Mouse (Mus musculus) testis, adult 2 months (tissue): Measurements from ENCODE around the gene Kcng4.
A peak's percentile ranks its signal among the peaks of the same experiment; 100 is the strongest.

Experiments used
- CTCF ChIP-seq: fragments of 200-500 bp; IDR thresholded peaks from 2 replicates; pipeline ENCODE4 v1.5.1; 2012; ENCODE audit warnings: low read depth, mild to moderate bottlenecking, inconsistent platforms, low read length, moderate library complexity; ENCODE audit not compliant: control insufficient read depth, insufficient read depth, insufficient replicate concordance
- POLR2A ChIP-seq: fragments of 200-500 bp; IDR thresholded peaks from 2 replicates; pipeline ENCODE4 v1.6.1; 2012; ENCODE audit warnings: low read depth, mild to moderate bottlenecking, inconsistent platforms, low read length, moderate library complexity; ENCODE audit not compliant: control insufficient read depth

GRCm38 (mm10) chr8:119574437-119575365 lies 60.8 kb downstream of the Kcng4 start, which contains the start of the genes Hsdl1 and Dnaaf1:
- TF ChIP-seq POLR2A (peak; percentile 95; the same call in 1 of the 2 replicates), CTCF (no peak)
